In genomic region chr11:87703654-87704053, GRCm38 (mm10) we compare ENCODE assay signal across 24 mouse cellular contexts. TPM values are rescaled to one million over a fixed set of nuclear protein-coding genes. Genes with fewer than 3 reads are reported as not detected.
DNase-seq lines count a peak whose midpoint lies in the region; ATAC-seq and TF ChIP-seq lines count a peak whose summit lies in the region.
"Had no signal": no experiment of that assay in that cellular context is flagged by ENCODE, and none has a peak within 500 bp of the region (broad histone marks: within the 10 kb centered on the region; RNA-seq: fewer than 3 reads in every experiment).

No protein-coding gene starts in this region.

- H3K4me2 ChIP-seq in liver, embryonic 12.5 days, result peak overlapping the region; percentile 47
- H3K4me2 ChIP-seq: heart, embryonic 13.5 days; limb, embryonic 13.5 days; lung, embryonic 15.5 days; midbrain, embryonic 13.5 days had no signal

- no peaks in the 10 kb centered on the region for H3K27me3 ChIP-seq in MEL (ENCODE audit: control insufficient read depth in 1 of 2, insufficient read depth in 2 of 2, low read length in 2 of 2)
- H3K27me3 ChIP-seq in liver, embryonic 12.5 days (replicated peaks), result no peaks in the 10 kb centered on the region
- H3K27me3 ChIP-seq in heart, embryonic 10.5 days (ENCODE audit: insufficient read depth, poor library complexity, severe bottlenecking), result peaks cover 14% of the 10 kb centered on the region; the same call in 1 of the 2 replicates
- H3K27me3 ChIP-seq: limb, embryonic 13.5 days; lung, embryonic 15.5 days; midbrain, embryonic 13.5 days had no signal

- ATAC-seq in liver, embryonic 12.5 days, result peak; percentile 83
- peak; percentile 59 for ATAC-seq in megakaryocyte progenitor cell, adult 5-6 weeks (replicated peaks; ENCODE audit: poor library complexity)
- ATAC-seq: forebrain, embryonic 16.5 days; midbrain, embryonic 13.5 days had no signal

- H3K4me1 ChIP-seq in MEL (ENCODE audit: control insufficient read depth in 1 of 2, insufficient read depth in 2 of 2, low read length in 2 of 2), result peaks cover 7% of the 10 kb centered on the region in 2 experiments
- peaks cover 90% of the 10 kb centered on the region for H3K4me1 ChIP-seq in liver, embryonic 12.5 days
- H3K4me1 ChIP-seq in heart, embryonic 10.5 days, result 0 out of 2 replicates have a peak, but pooled peaks cover 6% of the 10 kb centered on the region
- H3K4me1 ChIP-seq: limb, embryonic 13.5 days; midbrain, embryonic 13.5 days had no signal

- no peaks in the 10 kb centered on the region for H3K79me2 ChIP-seq in MEL (ENCODE audit: control insufficient read depth, insufficient read depth, low read length, poor library complexity)

- TF ChIP-seq POLR2A in MEL (IDR thresholded peaks at IDR 0.05; ENCODE audit: control insufficient read depth in 1 of 2, insufficient read depth in 1 of 2, low read depth in 1 of 2, low read length in 2 of 2, poor library complexity in 1 of 2), result no peak

- WGBS in liver, embryonic 12.5 days (ENCODE audit: insufficient replicate concordance), result 53% methylated on average over 5 of the region's 5 CpGs
- 87% methylated on average over 5 of the region's 5 CpGs for WGBS in heart, embryonic 10.5 days

- no peak for TF ChIP-seq RAD21 in MEL (IDR thresholded peaks at IDR 0.05; ENCODE audit: low read depth, low read length)

- no peak for TF ChIP-seq EP300 in MEL (IDR thresholded peaks at IDR 0.05; ENCODE audit: low read depth in 1 of 2, low read length in 2 of 2)

- no peak overlapping the region for H3K9ac ChIP-seq in MEL (ENCODE audit: control insufficient read depth, low read depth, low read length, poor library complexity, severe bottlenecking)
- H3K9ac ChIP-seq in liver, embryonic 12.5 days, result peak overlapping the region; percentile 37; the same call in 1 of the 2 replicates
- H3K9ac ChIP-seq: heart, embryonic 13.5 days; limb, embryonic 13.5 days; lung, embryonic 15.5 days; midbrain, embryonic 13.5 days had no signal

- no peaks in the 10 kb centered on the region for H3K9me3 ChIP-seq in MEL (replicated peaks; ENCODE audit: insufficient read depth, low read length)
- no peaks in the 10 kb centered on the region for H3K9me3 ChIP-seq in liver, embryonic 12.5 days (replicated peaks)
- no peaks in the 10 kb centered on the region for H3K9me3 ChIP-seq in heart, embryonic 10.5 days
- H3K9me3 ChIP-seq: embryonic facial prominence, embryonic 10.5 days; forebrain, embryonic 10.5 days; heart, embryonic 13.5 days; limb, embryonic 13.5 days; lung, embryonic 15.5 days; midbrain, embryonic 13.5 days had no signal

- no peak for DNase-seq in MEL (ENCODE audit: low read depth, low spot score)
- peak; percentile 55 for DNase-seq in c-Kit-positive CD71-positive TER-119-positive erythroid progenitor cells, embryonic 14.5 days (ENCODE audit: low spot score)
- no peak for DNase-seq in cerebellum, postnatal 10 days
- DNase-seq in heart, embryonic 10.5 days (ENCODE audit: low spot score), result no peak
- DNase-seq in left cerebral cortex, postnatal 4 days, result no peak
- DNase-seq: adrenal gland, postnatal 14 days; cerebellum, adult 9-11 months; gastrocnemius, postnatal 25 days; heart, adult 18-20 months; heart, postnatal 14 days; lung, postnatal 36 days; right cerebral cortex, postnatal 14 days; thymus, postnatal 25 days had no signal

- peaks cover 0 to 9% of the 10 kb centered on the region in 2 experiments; a peak in 2 of 4 replicates for H3K36me3 ChIP-seq in MEL (ENCODE audit: control insufficient read depth in 1 of 2, insufficient read depth in 2 of 2, low read length in 2 of 2)
- H3K36me3 ChIP-seq in liver, embryonic 12.5 days, result peaks cover 2% of the 10 kb centered on the region; the same call in 1 of the 2 replicates
- no peaks in the 10 kb centered on the region for H3K36me3 ChIP-seq in heart, embryonic 10.5 days
- H3K36me3 ChIP-seq: forebrain, embryonic 10.5 days; heart, embryonic 13.5 days; limb, embryonic 13.5 days; lung, embryonic 15.5 days; midbrain, embryonic 13.5 days had no signal

- no peak overlapping the region for H3K27ac ChIP-seq in MEL (ENCODE audit: control insufficient read depth, low read depth, low read length)
- peak overlapping the region; percentile 72 for H3K27ac ChIP-seq in liver, embryonic 12.5 days
- no peak overlapping the region for H3K27ac ChIP-seq in heart, embryonic 10.5 days
- H3K27ac ChIP-seq: embryonic facial prominence, embryonic 10.5 days; forebrain, embryonic 10.5 days; heart, embryonic 13.5 days; layer of hippocampus, adult 2 months; limb, embryonic 13.5 days; lung, embryonic 15.5 days; midbrain, embryonic 13.5 days had no signal

- intact Hi-C loops in left cerebral cortex, postnatal 4 days (cut with DNase I), result no loop called here

- no peak for TF ChIP-seq CTCF in MEL (IDR thresholded peaks at IDR 0.05 in 2 of 3, conservative IDR thresholded peaks at IDR 0.05 in 1 of 3; ENCODE audit: control insufficient read depth in 1 of 3, insufficient read depth in 1 of 3, low read depth in 2 of 3, low read length in 3 of 3, poor library complexity in 1 of 3, severe bottlenecking in 1 of 3)

- no peak overlapping the region for H3K4me3 ChIP-seq in MEL (ENCODE audit: control insufficient read depth in 1 of 2, insufficient read depth in 1 of 2, low read depth in 2 of 2, low read length in 2 of 2)
- H3K4me3 ChIP-seq in liver, embryonic 12.5 days, result no peak overlapping the region
- H3K4me3 ChIP-seq in heart, embryonic 10.5 days, result no peak overlapping the region
- H3K4me3 ChIP-seq: embryonic facial prominence, embryonic 10.5 days; forebrain, embryonic 10.5 days; heart, embryonic 13.5 days; layer of hippocampus, adult 2 months; limb, embryonic 13.5 days; lung, embryonic 15.5 days; midbrain, embryonic 13.5 days had no signal

TF ChIP-seq in MEL, 35 proteins besides CTCF, POLR2A, EP300 and RAD21:
- TF ChIP-seq E2F4 (IDR thresholded peaks at IDR 0.05; ENCODE audit: borderline replicate concordance, low read depth, low read length) (no peak), ZMIZ1 (IDR thresholded peaks at IDR 0.05; ENCODE audit: low read depth, low read length) (no peak), MYB (IDR thresholded peaks at IDR 0.05; ENCODE audit: low read depth, low read length) (no peak), TAL1 (IDR thresholded peaks at IDR 0.05; ENCODE audit: low read length) (peak; percentile 44), POLR2AphosphoS2 (IDR thresholded peaks at IDR 0.05; ENCODE audit: low read length) (no peak)
TF ChIP-seq in MEL: peak in this region for 1.

RNA-seq across cellular contexts. Expression of gene Supt4a, which starts 33.7 kb away (rescaled TPM):
- 301 and 332 TPM in 2 replicates for total RNA-seq in MEL (2012; rRNA removed)
- 100 to 1,000 TPM in 1 of 2 experiments, not detected in 1; 223 TPM for polyA plus RNA-seq in MEL (2012; ENCODE audit: insufficient read depth in 1 of 2, insufficient read length in 2 of 2, low read depth in 1 of 2, low replicate concordance in 2 of 2, missing spikeins in 1 of 2)
- 207 and 209 TPM in 2 replicates for polyA plus RNA-seq in liver, embryonic 12.5 days (2016; fragmentation: Nextera tagmentation; extraction: Ambion mirVana)
- total RNA-seq in megakaryocyte progenitor cell, adult 5-6 weeks (2015), result 147 and 161 TPM in 2 replicates
- total RNA-seq in megakaryocyte progenitor cell, adult 5-6 weeks (2017), result 52.8 and 63.7 TPM in 2 replicates
- 122 and 151 TPM in 2 replicates for polyA plus RNA-seq in heart, embryonic 10.5 days (2016; fragmentation: Nextera tagmentation; extraction: Ambion mirVana)
- 10 to 100 TPM; 53.8 to 54.4 TPM for total RNA-seq in left cerebral cortex, postnatal 4 days (2021)

RNA-seq across cellular contexts. Expression of gene Rnf43, which starts 41.1 kb away (rescaled TPM):
- total RNA-seq in MEL (2012; rRNA removed), result 12.9 and 17.3 TPM in 2 replicates
- 10 to 100 TPM in 1 of 2 experiments, not detected in 1; 14.6 TPM for polyA plus RNA-seq in MEL (2012; ENCODE audit: insufficient read depth in 1 of 2, insufficient read length in 2 of 2, low read depth in 1 of 2, low replicate concordance in 2 of 2, missing spikeins in 1 of 2)
- 5.3 and 6.9 TPM in 2 replicates for polyA plus RNA-seq in liver, embryonic 12.5 days (2016; fragmentation: Nextera tagmentation; extraction: Ambion mirVana)
- 3.0 and 5.1 TPM in 2 replicates for total RNA-seq in megakaryocyte progenitor cell, adult 5-6 weeks (2015)
- total RNA-seq in megakaryocyte progenitor cell, adult 5-6 weeks (2017), result 2.2 and 3.0 TPM in 2 replicates
- polyA plus RNA-seq in heart, embryonic 10.5 days (2016; fragmentation: Nextera tagmentation; extraction: Ambion mirVana), result 0.94 and 2.3 TPM in 2 replicates
- 1 to 10 TPM; 2.4 to 2.5 TPM for total RNA-seq in left cerebral cortex, postnatal 4 days (2021)
- polyA plus RNA-seq: C2C12 had no signal

RNA-seq across cellular contexts. Expression of gene Tspoap1, which starts 56.7 kb away (rescaled TPM):
- 3.7 and 5.2 TPM in 2 replicates for total RNA-seq in MEL (2012; rRNA removed)
- 1 to 10 TPM in 1 of 2 experiments, not detected in 1; 8.6 TPM for polyA plus RNA-seq in MEL (2012; ENCODE audit: insufficient read depth in 1 of 2, insufficient read length in 2 of 2, low read depth in 1 of 2, low replicate concordance in 2 of 2, missing spikeins in 1 of 2)
- 5.9 and 6.2 TPM in 2 replicates for polyA plus RNA-seq in liver, embryonic 12.5 days (2016; fragmentation: Nextera tagmentation; extraction: Ambion mirVana)
- total RNA-seq in megakaryocyte progenitor cell, adult 5-6 weeks (2015), result 34.1 and 38.5 TPM in 2 replicates
- total RNA-seq in megakaryocyte progenitor cell, adult 5-6 weeks (2017), result 47.0 and 66.4 TPM in 2 replicates
- 0.95 and 1.5 TPM in 2 replicates for polyA plus RNA-seq in heart, embryonic 10.5 days (2016; fragmentation: Nextera tagmentation; extraction: Ambion mirVana)
- total RNA-seq in left cerebral cortex, postnatal 4 days (2021), result 100 to 1,000 TPM; 180 to 186 TPM
- polyA plus RNA-seq: C2C12 had no signal
